Mouse (Mus musculus) thymus, postnatal 14 days (tissue): ENCODE measurements around the gene Ehd3.
A peak's percentile ranks its signal among the peaks of the same experiment; 100 is the strongest.

ENCODE experiments used
- DNase-seq: peaks from one replicate; pipeline ENCODE4 v3.0.0; 2021

Ehd3 gene

DNA sequence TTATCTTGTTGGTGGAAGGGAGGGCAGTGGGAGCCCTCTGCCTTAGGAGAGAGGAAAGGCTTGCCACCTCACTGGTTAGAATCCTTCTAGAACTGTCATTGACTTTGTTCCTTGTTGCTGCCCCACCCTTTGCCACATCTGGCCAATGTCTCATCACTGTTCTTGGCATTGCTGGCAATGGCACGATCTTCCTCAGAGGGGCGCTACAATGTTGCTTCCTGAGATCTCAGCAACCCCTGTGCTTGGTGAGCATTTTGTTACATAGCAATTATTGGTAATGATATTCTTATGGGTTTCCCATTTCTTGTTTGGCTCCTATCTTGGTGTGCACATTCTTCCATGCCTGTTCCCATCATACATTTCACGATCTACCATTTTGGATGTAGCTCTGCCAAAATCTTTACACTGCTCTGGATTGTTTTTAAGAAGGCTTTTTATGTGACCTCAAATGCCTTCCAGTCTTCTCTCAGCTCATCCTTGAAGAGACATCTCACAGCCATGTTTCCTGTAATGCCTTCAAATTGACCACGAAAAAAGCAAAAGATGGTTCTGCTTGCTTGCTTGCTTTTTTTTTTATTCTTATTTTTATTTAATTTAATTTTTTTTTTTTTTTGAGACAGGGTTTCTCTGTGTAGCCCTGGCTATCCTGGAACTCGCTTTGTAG lies at the start of gene Ehd3:
TSS of gene Ehd3 (plus strand) at position 614 of the 664 bp plus-strand sequence.
- no peak for DNase-seq

GRCm38 (mm10) chr17:73770964-73771363 lies 33.0 kb upstream of the Ehd3 start:
- DNase-seq: no peak

DNA sequence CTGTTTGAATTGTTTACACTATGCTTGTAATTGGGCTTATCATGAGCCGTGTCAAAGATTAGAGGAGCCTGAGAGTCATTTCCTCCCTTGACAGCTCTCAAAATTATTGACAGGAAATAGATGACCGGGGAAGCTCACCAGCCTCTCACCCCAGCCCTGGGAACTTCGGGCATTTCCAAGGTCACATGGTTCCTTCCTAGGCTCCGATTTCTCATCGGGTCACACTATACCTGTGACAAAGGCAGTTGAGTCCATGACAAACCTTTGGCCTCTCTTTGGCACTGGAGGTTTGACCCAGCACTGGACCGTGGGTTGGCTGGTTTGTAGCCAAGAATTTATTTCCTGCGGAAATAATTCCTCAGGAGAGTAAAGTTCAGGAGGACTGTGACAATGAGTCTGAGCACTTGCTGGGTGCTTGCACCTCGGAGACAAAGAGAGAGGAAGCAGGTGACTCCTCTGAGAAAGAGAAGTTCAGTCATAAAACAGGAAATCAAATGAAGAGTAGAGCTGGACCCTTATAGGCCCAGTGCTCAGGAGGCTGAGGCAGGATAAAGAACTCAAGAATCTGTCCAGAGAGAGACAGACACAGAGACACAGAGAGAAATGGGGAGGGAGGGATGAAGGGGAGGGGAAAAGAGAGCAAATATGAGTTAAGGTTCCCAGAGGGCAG lies 17.2 kb upstream of the Ehd3 start:
- DNase-seq: no peak

- DNase-seq: no peak
These were observed 13.5 kb upstream of the Ehd3 start for GRCm38 (mm10) chr17:73790284-73791020.

GRCm38 (mm10) chr17:73796789-73797188 lies 7.1 kb upstream of the Ehd3 start:
- DNase-seq: no peak

DNA sequence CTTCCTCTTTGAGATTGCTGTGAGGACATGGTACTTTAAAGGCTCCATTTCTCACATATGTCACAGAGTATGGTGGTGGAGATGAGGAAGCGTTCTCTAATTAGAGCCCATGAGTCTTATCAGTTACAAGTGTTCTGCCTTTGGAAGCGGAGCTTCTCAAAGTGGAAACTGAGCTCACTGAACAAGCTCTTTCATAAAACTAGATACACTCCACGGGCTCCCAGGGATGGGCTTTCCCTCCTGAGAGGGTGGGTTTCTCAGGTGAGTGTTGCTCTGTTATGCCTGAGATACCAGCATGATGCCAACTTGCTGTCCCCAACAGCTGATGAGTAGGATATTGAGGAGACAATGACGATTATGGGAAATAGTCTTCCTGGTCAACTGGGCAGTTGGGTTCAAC lies 6.2 kb upstream of the Ehd3 start:
- no peak for DNase-seq

GRCm38 (mm10) chr17:73804592-73805271 lies 798 bp downstream of the Ehd3 start:
- DNase-seq: peak; percentile 94

DNA sequence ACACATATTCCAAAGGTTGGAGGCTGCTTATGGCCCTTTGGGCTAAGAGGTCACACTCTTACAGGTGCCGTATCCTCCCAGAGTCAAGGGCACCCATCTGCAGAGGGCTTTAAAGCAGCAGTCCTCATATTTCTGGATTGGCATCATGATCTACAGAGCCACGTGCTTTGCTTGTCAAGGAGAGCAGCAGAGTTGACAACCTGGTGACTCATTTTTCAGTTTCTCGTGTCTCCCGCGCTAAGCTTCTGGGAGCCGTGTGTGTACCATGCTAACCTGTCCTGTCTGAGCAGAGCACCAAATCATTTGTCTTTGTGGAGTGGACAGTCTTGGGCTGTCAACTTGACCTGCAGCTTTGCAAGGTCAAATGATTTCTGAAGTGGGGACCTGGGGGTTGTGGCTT lies 2.4 kb downstream of the Ehd3 start:
- no peak for DNase-seq

GRCm38 (mm10) chr17:73807211-73807610 lies 3.3 kb downstream of the Ehd3 start:
- DNase-seq: no peak

DNA sequence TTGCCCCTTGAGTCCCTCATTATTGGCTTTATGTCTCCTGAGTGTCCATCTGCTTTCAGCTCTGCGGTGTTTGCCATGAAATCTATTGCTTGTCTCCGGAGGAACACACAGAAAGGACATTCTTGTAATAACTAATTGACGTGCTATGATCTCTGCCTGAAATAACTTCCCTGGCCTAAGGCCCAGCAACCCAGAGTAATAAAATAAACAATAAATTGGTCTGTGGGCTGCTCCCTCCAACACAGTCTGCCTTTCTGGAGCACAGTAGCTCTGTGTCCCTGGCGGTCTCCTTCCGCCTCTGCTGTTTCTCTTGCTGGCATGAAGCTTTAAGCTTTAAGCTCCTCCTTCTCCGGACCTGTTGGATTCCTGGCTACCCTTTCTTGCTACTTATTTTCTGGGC lies 4.5 kb downstream of the Ehd3 start:
- DNase-seq: no peak

DNA sequence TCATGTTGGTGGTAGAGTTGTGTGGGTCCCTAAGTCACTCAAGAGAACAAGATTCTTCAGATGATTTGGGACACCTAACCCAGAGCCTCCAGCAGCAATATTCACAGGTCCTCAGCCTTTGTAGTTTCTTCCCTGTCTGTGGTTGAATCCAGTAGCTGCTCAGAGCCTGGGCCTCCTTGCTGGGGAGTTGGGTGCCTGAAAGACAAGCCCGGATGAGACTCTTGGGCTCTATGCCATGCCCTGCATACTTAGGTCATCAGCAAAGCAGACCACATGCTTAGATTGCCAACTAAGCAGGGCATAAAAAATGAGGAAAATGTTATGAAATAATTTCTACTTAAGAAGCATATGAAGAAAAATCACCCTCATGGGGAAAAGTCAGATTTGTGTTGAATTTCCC lies 6.9 kb downstream of the Ehd3 start:
- no peak for DNase-seq

GRCm38 (mm10) chr17:73811566-73811965 lies 7.6 kb downstream of the Ehd3 start:
- no peak for DNase-seq

- DNase-seq: peak; percentile 66
These were observed 9.2 kb downstream of the Ehd3 start for GRCm38 (mm10) chr17:73813031-73813660.

DNA sequence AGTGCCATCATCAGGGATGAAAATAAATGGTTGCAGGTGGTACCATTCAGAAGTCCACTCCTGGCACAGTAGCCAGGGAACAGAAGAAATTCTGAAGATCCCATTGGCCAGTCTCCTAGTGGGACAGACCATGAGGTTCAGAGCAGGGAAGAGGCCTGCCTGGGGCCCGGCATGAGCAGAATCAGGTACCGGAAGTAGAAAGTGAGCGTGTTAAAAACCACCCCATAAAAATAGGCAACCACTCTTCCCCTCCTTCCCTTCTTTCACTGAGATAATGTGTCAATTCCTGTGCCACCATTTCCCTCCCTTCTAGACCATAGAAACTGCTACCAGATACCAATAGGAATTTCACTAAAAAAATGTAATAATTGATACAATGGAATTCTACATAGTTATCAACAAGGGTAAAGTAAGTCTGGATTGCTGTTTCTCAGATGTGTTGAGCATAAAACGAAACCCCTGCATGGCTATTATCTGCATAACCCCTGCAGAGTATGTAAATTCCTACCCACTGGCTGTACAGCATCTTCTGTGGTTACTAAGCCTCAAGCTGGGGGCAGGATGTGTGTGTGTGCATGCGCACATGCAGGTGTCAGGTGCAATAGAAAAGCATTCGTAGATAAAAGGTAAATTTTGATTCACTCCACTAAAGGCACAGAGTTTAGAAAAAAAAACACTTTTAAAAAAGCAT lies 10.7 kb downstream of the Ehd3 start:
- DNase-seq: peak; percentile 81

DNA sequence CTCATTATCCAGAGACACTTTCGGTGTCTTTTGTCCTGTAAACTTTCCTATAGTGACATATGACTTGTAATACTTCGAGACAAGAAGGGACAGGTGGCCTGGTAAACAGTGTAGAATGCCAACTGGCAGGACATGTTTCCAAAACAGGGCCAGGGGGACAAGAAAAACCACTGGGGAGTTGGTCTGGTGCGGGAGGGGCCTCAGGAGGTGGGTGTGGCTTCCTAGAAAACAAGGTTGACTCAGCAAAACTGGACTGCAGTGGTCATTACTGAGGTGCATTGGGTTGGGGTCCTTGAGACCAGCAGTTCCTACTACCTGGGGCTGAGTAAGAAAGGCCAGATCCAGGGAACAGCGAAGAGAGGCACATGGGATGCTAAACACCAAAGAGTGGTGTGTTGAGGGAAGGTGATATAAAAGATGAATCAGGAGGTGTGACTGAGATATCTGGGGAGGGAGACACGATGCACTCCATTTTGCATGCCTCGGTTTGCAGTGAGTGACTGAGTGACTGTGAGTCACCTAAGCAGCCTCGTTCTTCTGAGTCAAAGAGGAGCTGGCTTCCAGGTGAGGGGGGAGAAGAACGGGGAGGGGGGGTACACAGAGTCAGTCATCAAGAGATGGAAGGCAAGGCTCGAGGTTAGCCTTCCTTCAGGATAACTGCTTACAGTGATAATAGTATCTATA lies 13.9 kb downstream of the Ehd3 start:
- DNase-seq: no peak

- DNase-seq: no peak
These were observed 15.0 kb downstream of the Ehd3 start for GRCm38 (mm10) chr17:73818936-73819335.

DNA sequence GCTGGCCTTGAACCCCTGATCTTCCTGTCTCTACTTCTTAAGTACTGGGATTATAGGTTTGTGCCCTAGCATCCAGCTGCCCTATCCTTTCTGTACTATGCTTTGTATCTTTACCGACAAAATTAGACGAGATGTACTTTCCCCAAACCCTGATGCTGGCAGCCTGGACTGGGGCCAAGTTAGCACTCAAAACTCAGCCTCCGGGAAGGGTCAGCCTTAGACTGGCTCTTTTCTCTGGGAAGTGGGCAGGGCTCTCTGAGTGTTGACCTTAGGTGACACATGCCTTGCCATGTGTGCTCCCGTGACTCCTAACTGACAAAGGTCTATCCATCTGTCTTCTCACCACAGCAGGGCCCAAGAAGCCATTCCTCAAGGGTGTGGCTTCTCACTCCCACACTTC lies 16.8 kb downstream of the Ehd3 start:
- no peak for DNase-seq

- peak; percentile 75 for DNase-seq
These were observed 18.3 kb downstream of the Ehd3 start for GRCm38 (mm10) chr17:73822255-73822654.

DNA sequence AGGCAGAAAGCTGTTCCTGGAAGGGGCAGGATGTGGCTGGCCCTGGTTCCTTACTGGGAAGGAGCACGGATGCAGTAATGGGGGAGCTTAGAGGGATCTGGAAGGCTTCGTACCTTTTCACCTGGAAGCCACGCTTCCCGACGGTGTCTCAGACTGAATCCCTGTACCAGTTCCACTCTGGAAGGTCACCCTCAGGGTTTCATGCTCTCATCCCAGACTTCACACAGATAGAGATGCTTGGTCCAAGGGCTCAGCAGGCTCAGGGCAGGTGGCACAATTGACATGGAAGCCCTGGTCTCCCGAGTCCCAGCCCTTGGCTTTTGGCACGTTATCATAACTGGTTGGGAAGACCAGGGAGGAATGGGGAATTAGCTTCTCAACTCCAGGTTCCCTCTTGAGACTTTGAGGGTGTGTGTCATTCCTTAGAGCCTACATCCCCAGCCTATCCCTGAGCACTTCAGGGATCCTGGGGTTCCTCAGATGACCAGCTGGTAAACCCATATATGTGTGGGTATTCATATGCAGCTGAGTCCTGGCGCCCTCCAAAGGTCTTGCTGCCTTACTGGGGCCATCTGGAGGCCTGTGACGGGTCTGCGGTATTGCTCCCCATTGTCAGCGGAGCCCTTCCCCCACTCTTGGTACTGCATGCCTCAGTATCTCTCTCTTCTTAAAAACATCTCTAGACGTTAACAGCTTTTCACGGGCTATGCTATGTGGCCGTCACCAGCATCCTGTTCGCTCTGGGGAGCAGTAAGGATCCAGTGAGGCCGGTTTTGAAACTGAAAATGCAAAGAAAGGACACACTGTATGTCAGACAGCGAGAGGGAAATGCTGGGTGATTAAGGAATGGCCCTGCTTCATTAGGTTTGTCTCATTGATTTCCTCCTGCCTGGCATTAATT lies 19.4 kb downstream of the Ehd3 start:
- DNase-seq: peak; percentile 69

- DNase-seq: no peak
These were observed 20.0 kb downstream of the Ehd3 start for GRCm38 (mm10) chr17:73824022-73824340.

DNA sequence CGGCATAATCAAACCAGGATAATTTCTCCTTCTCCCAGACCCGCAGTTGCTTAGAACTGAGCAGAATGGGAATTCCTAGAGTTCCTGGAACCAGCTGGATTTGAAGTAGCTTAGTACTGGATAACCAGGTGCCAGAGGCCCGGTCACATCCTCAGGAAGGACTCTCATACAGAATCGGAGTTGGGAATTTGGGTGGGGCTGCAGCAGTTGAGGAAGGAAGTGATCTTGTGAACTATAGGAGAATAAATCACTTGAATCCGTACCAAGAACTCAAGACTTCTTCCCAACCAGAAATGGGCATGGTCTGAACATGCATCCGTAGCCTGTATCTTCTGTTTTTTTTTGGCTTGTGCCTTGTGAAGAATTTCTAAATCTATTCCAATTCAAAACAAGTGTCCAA lies 22.2 kb downstream of the Ehd3 start:
- no peak for DNase-seq
